Mouse (Mus musculus) stomach, postnatal 0 days (tissue): ENCODE measurements around the gene Ddx31.

ENCODE experiments used
- CTCF ChIP-seq: IDR thresholded peaks from 2 replicates; pipeline ENCODE4 v1.5.1; 2016; ENCODE audit warnings: antibody characterized with exemption, low read depth, mild to moderate bottlenecking, moderate library complexity
- EP300 ChIP-seq: optimal IDR thresholded peaks from 2 replicates; pipeline ENCODE3; 2016; ENCODE audit warnings: antibody characterized with exemption

GRCm38 (mm10) chr2:28938997-28939396 lies 98.8 kb downstream of the Ddx31 start:
- TF ChIP-seq CTCF: no peak
- no peak for TF ChIP-seq EP300
